Mouse (Mus musculus): ENCODE results near the gene Tbkbp1.

Tbkbp1 gene

DNA sequence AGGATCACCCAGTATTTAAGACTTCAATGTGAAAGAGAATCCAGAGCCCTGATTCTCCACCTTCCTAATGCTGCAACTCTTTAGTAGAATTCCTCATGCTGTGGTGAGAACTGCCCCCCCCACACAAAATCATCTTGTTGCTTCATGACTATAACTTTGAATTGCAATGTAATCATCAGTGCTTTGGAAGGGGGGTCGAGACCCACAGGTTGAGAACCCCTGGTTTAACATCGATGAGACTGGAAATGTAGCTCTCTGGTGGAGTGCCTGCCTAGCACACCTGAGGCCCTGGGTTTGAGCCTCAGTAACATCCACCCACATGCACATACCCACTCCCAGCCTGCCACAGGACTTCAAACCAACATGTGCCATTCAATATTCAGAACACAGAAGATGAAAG, 56.7 kb downstream of the Tbkbp1 start:
- DNase-seq (ENCODE audit: low read depth, low spot score) = no peak

DNA sequence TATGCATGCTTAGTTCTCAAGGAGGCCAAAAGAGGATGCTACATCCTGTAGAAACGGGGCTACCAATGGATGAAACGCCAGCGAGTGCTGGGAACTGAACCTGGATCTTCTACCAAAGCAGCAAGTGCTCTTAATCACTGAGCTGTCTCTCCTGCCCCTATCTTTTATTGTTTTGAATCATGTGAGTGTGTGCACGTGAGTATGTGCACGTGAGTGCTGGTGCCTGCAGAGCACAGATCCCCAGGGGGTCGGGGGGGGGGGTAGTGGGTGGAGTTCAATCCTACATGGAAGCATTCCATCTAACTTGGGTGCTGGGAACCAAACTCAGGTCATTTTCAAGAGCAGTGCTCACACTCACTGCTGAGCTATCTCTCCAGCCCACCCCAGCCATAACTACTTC, 64.9 kb downstream of the Tbkbp1 start:
- no peaks in the 10 kb centered on the region for H3K36me3 ChIP-seq (ENCODE audit: control insufficient read depth, insufficient read depth, low read length, poor library complexity, severe bottlenecking)
- DNase-seq (ENCODE audit: low read depth, low spot score) = no peak
- H3K27me3 ChIP-seq (ENCODE audit: control insufficient read depth, insufficient read depth, low read length, poor library complexity, severe bottlenecking) = no peaks in the 10 kb centered on the region

More for the DNA sequence above, 56.7 kb downstream of the Tbkbp1 start:
- Histone ChIP-seq H3K36me3 (ENCODE audit: control insufficient read depth, insufficient read depth, low read length, poor library complexity, severe bottlenecking) (no peaks in the 10 kb centered on the region), H3K27me3 (ENCODE audit: control insufficient read depth, insufficient read depth, low read length, poor library complexity, severe bottlenecking) (no peaks in the 10 kb centered on the region)
